Mouse (Mus musculus) liver, embryonic 14.5 days (tissue): ENCODE data around the gene Wipf2. TPM values are rescaled to one million over a fixed set of nuclear protein-coding genes. Genes with fewer than 3 reads are reported as not detected.
"Not testable (repeated sequence)": the region's sequence is repeated elsewhere in the genome, so short reads cannot be mapped to it uniquely, and the experiment has no call there.

Experiments
- ATAC-seq: fragments of 200-750 bp; cut with Nextera tagmentation; 2 replicates; pipeline ENCODE4 v1.8.0; 2017; ENCODE audit warnings: moderate number of reproducible peaks, mild to moderate bottlenecking, moderate library complexity; ENCODE audit not compliant: insufficient read depth
- DNase-seq, 3 experiments: peaks; one replicate each; pipeline ENCODE4 v3.0.0-alpha.2; 2012 to 2013; ENCODE audit warnings: low read depth in 3 of 3, low spot score in 3 of 3
- H3K27ac ChIP-seq: fragments of 300-500 bp; sonication (generic); 2 replicates; pipeline ENCODE4 v1.5.1; 2014; ENCODE audit warnings: moderate library complexity, mild to moderate bottlenecking, control low read depth, inconsistent platforms
- H3K27me3 ChIP-seq: fragments of 300-500 bp; sonication (generic); 2 replicates; pipeline ENCODE4 v1.6.1; 2014; ENCODE audit warnings: mild to moderate bottlenecking, low read length, moderate library complexity; ENCODE audit not compliant: control insufficient read depth, insufficient read depth
- H3K36me3 ChIP-seq: fragments of 300-500 bp; sonication (generic); replicated peaks from 2 replicates; pipeline ENCODE4 v1.6.1; 2014; ENCODE audit warnings: low read depth; ENCODE audit not compliant: control insufficient read depth, insufficient read depth
- H3K4me1 ChIP-seq, 2 experiments: fragments of 200-500 bp in 1 of 2; fragments of 300-500 bp in 1 of 2; sonication (generic) in 1 of 2; replicated peaks; 2 replicates each; pipeline ENCODE4 v1.6.1; 2012 to 2014; ENCODE audit warnings: antibody characterized with exemption in 1 of 2, inconsistent platforms in 1 of 2, low read length in 1 of 2; ENCODE audit not compliant: control insufficient read depth in 2 of 2, insufficient read depth in 2 of 2
- H3K4me2 ChIP-seq: fragments of 300-500 bp; sonication (generic); 2 replicates; pipeline ENCODE4 v1.6.1; 2014; ENCODE audit warnings: low read depth, mild to moderate bottlenecking, control low read depth, moderate library complexity
- H3K4me3 ChIP-seq, 2 experiments: fragments of 200-500 bp in 1 of 2; fragments of 300-500 bp in 1 of 2; sonication (generic) in 1 of 2; 2 replicates each; pipeline ENCODE4 v1.5.1; 2012 to 2014; ENCODE audit warnings: low read depth in 2 of 2, low read length in 2 of 2, mild to moderate bottlenecking in 2 of 2, control low read depth in 1 of 2, inconsistent platforms in 1 of 2, moderate library complexity in 1 of 2; ENCODE audit not compliant: insufficient read depth in 1 of 2
- H3K9ac ChIP-seq: fragments of 300-500 bp; sonication (generic); replicated peaks from 2 replicates; pipeline ENCODE4 v1.6.1; 2014; ENCODE audit warnings: mild to moderate bottlenecking, control low read depth, moderate library complexity
- H3K9me3 ChIP-seq: fragments of 300-500 bp; sonication (generic); 2 replicates; pipeline ENCODE4 v1.6.1; 2016; ENCODE audit warnings: low read length, mixed read lengths; ENCODE audit not compliant: control insufficient read depth
- CTCF ChIP-seq: IDR thresholded peaks from 2 replicates; pipeline ENCODE4 v1.5.1; 2016; ENCODE audit warnings: antibody characterized with exemption, low read depth, control low read depth
- EP300 ChIP-seq: IDR thresholded peaks from 2 replicates; pipeline ENCODE4 v1.6.1; 2016; ENCODE audit warnings: antibody characterized with exemption, low read depth
- WGBS: fragments of 180-500 bp; shearing (Covaris S2); extraction: QIAGEN DNeasy Blood & Tissue Kit; methylation state at CpG from one replicate; pipeline ENCODE4 v1.1.7; 2014; ENCODE audit not compliant: insufficient replicate concordance; 5-methylcytosine and 5-hydroxymethylcytosine counted together
- polyA plus RNA-seq, 2 experiments: library from polyadenylated mRNA; depleted of rRNA in 1 of 2; stranded (reverse) in 1 of 2; unstranded in 1 of 2; fragments of >200 nt; fragmentation: Nextera tagmentation in 1 of 2; extraction: Ambion mirVana in 1 of 2; gene quantifications; 2 replicates each; pipeline versions ENCODE4 v1.2.1 to v1.2.3; 2012 to 2014

Wipf2 gene
- polyA plus RNA-seq, 2 experiments = 1.1 to 2.1 TPM

DNA sequence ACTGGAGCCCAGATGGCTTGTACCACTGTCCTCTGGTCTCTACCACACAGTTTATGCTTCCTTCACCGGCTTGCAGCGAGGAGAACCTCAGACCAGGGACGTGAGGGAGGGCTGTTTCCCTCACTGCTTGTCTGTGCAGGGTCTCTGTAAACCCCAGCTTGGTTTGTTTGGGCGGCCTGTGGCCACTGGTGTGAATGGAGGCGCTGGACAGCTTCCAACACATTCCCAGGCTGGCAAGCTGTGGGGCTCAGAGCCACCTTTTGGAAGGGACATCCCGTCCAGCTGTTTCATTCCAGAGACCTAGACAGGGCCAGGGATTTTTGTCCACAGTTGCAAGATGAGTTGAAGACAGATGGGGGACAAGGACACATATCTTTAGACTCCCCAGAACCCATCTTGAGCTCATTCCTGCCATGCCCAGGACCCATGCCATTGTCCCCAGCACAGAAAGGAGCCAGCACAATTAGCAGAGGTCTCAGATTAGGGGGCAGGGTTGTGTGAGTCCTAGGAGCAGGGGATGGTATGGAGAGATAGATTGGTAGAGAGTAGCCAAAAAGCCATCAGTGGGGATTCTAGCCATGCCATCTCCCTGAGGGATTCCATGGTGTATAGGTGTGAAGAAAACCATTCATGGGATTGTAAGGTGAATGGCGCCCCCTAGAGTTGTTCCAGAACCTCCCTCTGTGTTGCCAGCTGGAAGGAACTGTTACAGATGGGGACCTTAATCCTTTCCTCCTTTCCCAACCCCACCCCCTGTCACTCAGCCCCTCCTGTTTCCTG, 68.3 kb downstream of the Wipf2 start:
- H3K27me3 ChIP-seq = peaks cover 28% of the 10 kb centered on the region
- H3K4me1 ChIP-seq = peaks cover 2 to 5% of the 10 kb centered on the region in 2 experiments; a peak in 2 of 4 replicates
- H3K36me3 ChIP-seq = no peaks in the 10 kb centered on the region
- no peak overlapping the region for H3K27ac ChIP-seq
- 28% methylated on average over 7 of the region's 7 CpGs for WGBS
- H3K9ac ChIP-seq = no peak overlapping the region
- TF ChIP-seq CTCF (0 out of 2 replicates have a peak, but pooled peaks have one; percentile 12), EP300 (no peak)
- H3K9me3 ChIP-seq = no peaks in the 10 kb centered on the region
- no peak for DNase-seq
- no peak overlapping the region for H3K4me3 ChIP-seq
- no peak for ATAC-seq
- no peak overlapping the region for H3K4me2 ChIP-seq

DNA sequence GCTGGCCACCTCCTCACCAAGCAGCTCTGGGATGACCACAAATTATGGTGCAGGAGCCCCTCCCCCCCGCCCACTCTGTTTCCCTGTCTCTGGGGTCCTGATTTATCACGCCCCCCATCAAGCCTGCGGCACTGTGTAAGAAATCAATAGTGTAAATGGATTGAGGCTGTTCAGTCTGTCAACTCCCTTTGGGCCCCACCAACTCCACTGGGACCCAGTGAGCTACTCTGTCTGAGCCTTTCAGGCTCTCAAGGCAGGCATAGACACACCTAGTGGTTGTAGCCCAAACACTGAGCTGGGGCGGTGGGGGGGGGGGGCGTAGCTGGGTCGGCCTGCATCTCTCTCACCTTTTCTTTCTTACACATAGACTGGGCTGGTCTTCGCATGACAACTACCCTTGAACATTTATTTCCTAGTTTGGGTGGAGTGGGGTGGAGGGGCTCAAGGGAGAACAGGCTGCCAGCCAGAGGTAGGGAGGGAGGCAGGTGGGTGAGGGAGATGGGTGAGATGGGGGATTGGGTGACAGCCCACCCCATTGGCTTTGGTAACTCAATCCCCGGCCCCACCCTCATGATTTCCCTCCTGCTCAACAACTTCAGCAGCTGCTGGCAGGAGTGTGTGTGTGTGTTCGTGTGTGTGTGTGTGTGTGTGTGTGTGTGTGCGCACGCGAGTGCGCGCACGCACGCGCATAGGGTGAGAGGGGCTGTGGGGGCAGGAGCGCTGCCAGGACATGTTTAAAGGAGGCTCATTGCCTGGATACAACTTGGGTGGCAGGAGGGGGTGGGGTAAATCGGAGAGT, 69.1 kb downstream of the Wipf2 start:
- Histone ChIP-seq H3K4me2 (no peak overlapping the region), H3K27ac (no peak overlapping the region), H3K9ac (no peak overlapping the region), H3K4me3 (no peak overlapping the region), H3K4me1 (peaks cover 2 to 5% of the 10 kb centered on the region in 2 experiments; a peak in 2 of 4 replicates), H3K9me3 (no peaks in the 10 kb centered on the region), H3K27me3 (peaks cover 32% of the 10 kb centered on the region), H3K36me3 (no peaks in the 10 kb centered on the region)
- no peak for DNase-seq
- WGBS = 31% methylated on average over 19 of the region's 19 CpGs
- ATAC-seq = no peak
- TF ChIP-seq EP300 (no peak), CTCF (no peak)

DNA sequence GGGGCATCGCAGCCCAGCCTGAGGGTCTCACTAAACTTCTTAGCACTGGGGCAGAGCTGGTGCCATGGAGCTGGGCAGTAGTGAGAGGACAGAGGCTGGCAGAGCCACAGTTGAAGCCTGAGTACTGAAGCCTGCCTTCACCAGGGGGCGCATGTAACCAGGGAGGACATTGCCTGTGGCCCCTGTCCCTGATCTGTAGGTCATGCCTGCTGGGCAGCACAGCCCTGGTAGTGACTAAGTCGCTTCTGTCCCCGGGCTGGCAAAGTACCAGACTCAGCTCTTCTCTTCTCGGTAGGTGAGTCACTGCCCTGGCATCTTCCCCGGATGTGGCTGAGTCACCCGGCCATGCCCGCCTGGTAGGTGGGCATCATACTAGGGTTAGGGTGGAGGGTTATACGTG, 69.7 kb downstream of the Wipf2 start:
- DNase-seq (no peak), ATAC-seq (no peak)
- H3K27ac ChIP-seq = no peak overlapping the region
- H3K4me1 ChIP-seq = peaks cover 2 to 5% of the 10 kb centered on the region in 2 experiments; a peak in 2 of 4 replicates
- no peak overlapping the region for H3K4me2 ChIP-seq
- no peak overlapping the region for H3K9ac ChIP-seq
- peaks cover 39% of the 10 kb centered on the region for H3K27me3 ChIP-seq
- 39% methylated on average over 9 of the region's 9 CpGs for WGBS
- peak; percentile 68 for TF ChIP-seq CTCF
- no peak for TF ChIP-seq EP300
- no peaks in the 10 kb centered on the region for H3K9me3 ChIP-seq
- no peak overlapping the region for H3K4me3 ChIP-seq
- no peaks in the 10 kb centered on the region for H3K36me3 ChIP-seq

DNA sequence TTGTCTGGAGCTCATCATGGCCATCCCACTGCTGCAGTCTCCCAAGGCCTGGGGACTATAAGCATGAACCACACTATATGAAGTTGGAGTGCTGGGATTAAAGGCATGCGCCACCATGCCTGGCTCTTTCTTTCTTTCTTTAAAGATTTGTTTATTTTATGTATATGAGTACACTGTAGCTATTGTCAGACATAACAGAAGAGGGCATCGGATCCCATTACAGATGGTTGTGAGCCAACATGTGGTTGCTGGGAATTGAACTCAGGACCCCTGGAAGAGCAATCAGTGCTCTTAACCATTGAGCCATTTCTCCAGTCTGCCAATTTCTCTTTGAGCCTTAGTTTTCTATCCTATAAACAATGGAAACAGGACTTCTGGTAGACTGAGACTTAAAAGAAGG, 70.4 kb downstream of the Wipf2 start:
- not testable (repeated sequence) for DNase-seq, H3K27ac ChIP-seq, H3K4me3 ChIP-seq, H3K9ac ChIP-seq, H3K4me1 ChIP-seq, ATAC-seq, H3K36me3 ChIP-seq, H3K9me3 ChIP-seq, H3K4me2 ChIP-seq
- WGBS = 74% methylated on average over 2 of the region's 2 CpGs
- peaks cover 46% of the 10 kb centered on the region for H3K27me3 ChIP-seq

DNA sequence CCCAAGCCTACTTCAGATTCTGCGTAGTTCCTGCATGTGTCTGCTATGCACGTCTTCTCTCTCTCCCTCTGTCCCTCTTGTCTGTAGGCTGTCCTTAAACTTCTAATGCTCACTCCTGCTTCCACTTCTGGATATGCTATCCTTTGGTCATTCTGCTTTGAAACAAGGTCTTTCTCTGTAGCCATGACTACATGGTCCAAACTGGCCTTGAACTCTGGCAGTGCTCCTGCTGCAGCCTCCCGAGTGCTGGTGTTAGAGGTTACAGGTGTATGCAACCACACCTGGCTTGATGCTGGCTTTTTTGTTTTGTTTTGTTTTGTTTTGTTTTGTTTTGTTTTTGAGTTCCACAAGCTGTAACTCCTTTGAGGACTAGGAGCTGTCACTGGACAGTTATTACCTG, 70.9 kb downstream of the Wipf2 start:
- Histone ChIP-seq H3K4me2 (no peak overlapping the region), H3K9ac (no peak overlapping the region), H3K4me1 (peaks cover 2 to 9% of the 10 kb centered on the region in 2 experiments; a peak in 2 of 4 replicates), H3K27ac (no peak overlapping the region), H3K36me3 (no peaks in the 10 kb centered on the region), H3K9me3 (no peaks in the 10 kb centered on the region), H3K27me3 (peaks cover 49% of the 10 kb centered on the region), H3K4me3 (no peak overlapping the region)
- WGBS = 63% methylated on average over 3 of the region's 3 CpGs
- no peak for DNase-seq
- ATAC-seq = no peak
- no peak for TF ChIP-seq CTCF
- no peak for TF ChIP-seq EP300
